Mouse (Mus musculus) frontal cortex, postnatal 25 days (tissue): ENCODE measurements around the gene V1ra8.
"Not testable (repeated sequence)": the region's sequence is repeated elsewhere in the genome, so short reads cannot be mapped to it uniquely, and the experiment has no call there.

Experiments
- DNase-seq, 2 experiments: peaks; one replicate each; pipeline ENCODE4 v3.0.0; 2022; ENCODE audit warnings: low spot score in 2 of 2

The V1ra8 gene

DNA sequence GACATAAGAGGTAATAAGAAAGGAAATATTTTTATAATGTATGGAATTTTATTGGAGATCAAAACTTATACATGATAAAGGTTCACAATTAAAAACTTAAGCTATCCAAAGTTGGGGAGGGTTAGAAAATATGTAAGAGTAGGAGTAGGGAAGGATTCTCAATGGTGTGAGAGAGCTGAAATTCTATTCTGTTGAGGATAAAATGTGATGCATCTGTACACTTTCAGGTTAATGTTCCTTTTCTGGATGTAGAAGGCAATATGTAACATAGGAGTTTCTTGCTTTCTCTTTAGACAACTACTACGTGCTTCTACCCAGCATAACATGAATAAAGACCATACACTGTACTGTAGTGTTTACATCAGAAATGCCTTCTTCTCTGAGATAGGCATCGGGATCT, at the start of gene V1ra8:
Gene V1ra8 (plus strand): TSS at position 301 of the 400 bp plus-strand sequence.
- not testable (repeated sequence) for DNase-seq

DNA sequence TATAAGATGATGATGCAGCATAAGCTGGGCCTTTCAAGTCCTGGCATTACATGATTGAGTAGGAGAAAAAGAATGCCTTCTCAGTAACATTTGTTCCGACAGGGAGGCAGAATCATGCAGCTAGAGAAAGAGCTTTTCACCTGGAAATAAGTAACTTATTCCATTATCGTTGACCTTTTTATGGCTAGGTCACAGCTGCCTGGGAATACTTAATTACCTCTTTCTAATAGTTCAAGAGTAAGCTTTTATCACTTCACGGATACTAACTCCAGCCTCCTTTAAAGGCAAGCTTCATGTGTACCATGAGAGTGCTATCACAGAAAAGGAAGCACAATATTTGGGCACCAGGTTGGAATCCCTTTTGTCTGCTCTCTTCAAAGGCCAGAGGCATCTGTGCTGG, 42.5 kb upstream of the V1ra8 start:
- no peak for DNase-seq

DNA sequence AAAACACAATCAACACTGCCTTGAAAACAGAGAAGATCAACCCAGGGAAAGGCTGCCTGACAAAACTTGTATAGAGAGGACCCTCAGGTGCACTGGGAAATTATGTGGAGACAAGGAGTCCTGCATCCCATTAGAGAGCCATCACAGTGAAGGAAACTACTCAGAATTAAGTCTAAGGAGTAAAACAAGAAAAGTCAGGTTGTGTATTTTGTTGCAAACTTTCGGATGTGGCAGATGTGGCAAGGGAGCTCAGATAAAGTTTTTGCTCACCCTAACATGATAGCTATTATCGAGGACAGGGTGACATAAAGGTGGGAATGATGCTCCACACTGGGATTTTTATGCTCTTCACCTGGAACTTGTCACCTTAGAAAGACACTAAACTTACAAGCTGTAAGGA, 28.1 kb upstream of the V1ra8 start, which contains the start of gene Vmn1r52:
Gene Vmn1r52 (plus strand): TSS at position 301 of the 400 bp plus-strand sequence.
- no peak for DNase-seq

DNA sequence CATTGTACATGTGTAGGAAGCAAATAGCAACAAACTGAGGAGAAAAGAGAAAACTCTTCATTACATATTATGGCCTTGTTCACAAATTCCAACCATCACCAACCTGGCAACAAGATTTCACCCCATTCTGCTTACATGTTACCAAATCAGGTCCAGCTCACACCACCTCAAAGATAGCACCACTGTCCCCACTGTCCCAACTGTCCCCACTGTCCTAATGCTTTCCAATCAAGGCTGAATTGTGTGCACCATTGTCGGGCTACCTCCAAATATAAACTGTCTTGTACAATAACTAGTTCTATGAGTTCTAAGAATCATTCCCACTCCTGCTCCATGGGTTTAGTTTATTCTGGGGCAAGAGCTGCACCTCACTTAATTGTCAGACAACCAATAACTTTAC, 21.7 kb downstream of the V1ra8 start, which contains the start of gene Vmn1r53:
Gene Vmn1r53 (minus strand): TSS at position 101 of the 400 bp plus-strand sequence.
- DNase-seq, result no peak

DNA sequence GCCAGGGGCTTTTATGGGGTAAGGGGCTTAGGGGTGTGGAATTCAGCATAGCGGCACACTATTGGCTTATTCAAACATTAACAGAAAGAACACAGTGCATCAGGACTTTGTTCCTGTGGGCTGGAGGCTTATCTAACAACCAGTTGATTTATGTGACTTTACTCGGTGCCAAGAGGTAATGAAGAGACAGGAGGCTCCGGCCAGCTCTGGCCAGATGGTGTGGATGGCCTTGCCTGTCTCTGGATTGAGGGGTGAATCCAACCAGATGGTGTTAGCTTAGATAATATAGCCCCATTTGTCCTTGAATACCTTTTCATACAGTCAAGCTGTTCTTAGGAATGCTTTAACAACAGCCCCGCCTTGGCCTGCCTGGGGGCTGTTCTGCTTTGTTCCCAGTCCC, 29.5 kb downstream of the V1ra8 start:
- DNase-seq, result not testable (repeated sequence)

DNA sequence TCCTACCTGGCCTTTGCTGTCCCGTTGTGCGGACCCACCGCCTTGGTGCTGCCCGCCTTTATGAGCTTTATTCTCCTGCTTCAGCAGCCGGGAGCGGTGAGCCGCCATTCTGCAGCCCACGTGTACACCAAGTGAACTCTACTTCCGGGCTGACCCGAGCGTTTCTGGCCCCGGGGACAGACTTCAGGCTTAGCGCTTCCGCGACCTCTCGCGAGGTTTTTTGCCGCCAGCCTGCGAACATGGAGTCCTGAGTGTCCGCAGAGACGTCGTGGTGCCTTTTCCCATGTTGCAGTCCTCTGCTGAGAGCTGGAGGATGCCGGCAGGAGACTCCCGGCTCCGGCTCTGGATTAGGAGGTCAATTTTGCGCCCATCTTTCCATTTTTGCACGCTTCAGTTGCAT, 30.1 kb downstream of the V1ra8 start:
- no peak for DNase-seq

DNA sequence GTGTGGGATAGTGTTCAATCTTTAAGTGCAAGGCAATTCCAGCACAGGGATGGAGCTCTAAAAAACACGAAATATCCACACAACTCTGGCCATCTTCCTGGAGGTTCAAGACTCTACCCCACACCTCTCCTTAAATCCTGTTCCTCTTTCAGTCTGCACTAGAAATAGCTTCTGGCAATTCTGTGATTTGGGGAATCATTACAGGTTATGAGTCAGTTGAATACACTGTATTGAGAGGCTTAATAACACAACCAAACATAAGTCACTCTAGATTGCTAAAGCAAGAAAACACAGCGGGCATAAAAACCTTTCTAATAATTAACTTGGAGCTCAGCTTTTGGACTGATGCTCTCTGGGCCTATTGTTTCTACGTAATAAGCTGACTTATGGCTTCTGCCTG, 41.4 kb downstream of the V1ra8 start:
- DNase-seq, result no peak

DNA sequence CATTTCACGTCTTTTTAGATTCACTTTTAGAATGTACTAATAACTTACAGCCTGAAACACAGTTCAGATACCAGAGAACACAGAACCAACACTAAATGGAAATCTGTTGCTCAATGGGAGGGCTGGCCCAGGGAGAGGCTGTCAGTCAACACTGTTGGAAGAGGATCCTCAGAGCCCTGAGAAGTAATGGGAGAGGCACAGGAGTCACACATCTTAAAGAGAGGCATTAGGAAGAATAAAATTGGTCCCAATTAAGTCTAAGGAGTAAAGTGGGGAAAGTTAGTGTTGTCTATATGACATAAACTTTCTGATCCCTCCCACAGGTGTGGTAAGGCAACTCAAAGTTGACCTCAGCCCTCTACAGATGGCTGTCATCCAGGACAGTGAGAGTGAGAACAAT, 43.4 kb downstream of the V1ra8 start, which contains the start of gene Vmn1r54:
Gene Vmn1r54 (plus strand): TSS at position 301 of the 400 bp plus-strand sequence.
- no peak for DNase-seq
